Mouse (Mus musculus) A20 (cell line): Measurements from ENCODE around the gene Olfr1408.

Experiments
- DNase-seq: peaks from one replicate; pipeline ENCODE4 v3.0.0-alpha.2; 2011; ENCODE audit warnings: low read depth, low spot score

The Olfr1408 gene

DNA sequence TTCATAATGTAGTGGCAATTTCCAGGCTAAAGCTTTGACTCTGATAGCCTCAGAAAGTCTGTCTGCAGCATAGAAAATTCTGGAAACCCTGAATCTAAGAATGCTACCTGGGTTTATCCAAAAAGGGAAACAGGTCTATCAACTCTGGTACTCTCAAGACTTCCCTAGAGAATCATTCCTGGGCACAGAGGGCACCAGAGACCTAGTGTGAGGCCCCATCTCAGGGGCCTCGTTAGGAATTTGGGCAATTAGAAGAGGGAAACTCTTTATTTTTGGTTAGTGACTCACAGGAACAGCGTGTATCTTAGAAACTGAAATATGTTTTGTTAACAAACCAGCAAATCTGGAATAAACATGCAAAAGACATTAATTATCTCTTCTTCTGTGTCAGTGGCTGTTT, at the start of gene Olfr1408:
Gene Olfr1408 (minus strand): TSS at position 101 of the 400 bp plus-strand sequence.
- no peak for DNase-seq

DNA sequence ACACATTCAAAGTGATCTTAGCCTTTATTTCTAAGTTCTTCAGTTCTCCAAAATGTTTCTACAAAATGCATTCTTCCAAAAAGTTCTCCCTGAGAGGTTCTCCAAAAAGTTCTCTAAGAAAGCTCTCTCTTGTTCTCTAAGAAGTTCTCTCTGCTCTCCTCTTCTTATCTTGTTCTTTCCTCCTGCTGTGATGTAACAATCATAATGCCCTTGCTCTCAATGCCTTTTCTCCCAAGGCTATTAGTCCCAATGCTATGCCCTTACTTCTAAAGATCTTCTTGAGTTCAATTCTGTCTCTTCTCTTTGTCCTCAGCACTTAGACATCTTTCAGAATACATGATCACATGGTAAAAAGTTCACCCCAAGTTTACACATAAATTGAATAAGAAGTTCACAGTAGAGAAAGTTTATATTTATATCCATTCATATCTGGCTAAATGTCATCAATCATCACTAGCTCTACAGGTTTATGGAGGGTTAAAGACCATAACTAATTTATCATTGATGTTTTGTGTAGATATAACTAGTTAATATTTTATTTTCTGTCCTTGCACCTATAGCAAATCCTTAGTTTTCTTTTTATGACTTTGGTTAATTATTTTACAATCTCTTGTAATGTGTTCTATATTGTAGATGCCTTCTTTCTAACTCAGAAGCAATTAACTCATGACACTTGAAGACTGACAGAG, 37.1 kb upstream of the Olfr1408 start:
- no peak for DNase-seq
